Mouse (Mus musculus) C2C12 (cell line): ENCODE data around the gene Krt19. TPM values are rescaled to one million over a fixed set of nuclear protein-coding genes. Genes with fewer than 3 reads are reported as not detected.

ENCODE experiments used
- H3K27me3 ChIP-seq: one replicate; pipeline ENCODE4 v1.6.1; 2011; ENCODE audit not compliant: control insufficient read depth, insufficient read depth, insufficient read length
- H3K36me3 ChIP-seq: one replicate; pipeline ENCODE4 v1.6.1; 2011; ENCODE audit not compliant: control insufficient read depth, insufficient read depth
- H3K4me3 ChIP-seq: one replicate; pipeline ENCODE4 v1.5.1; 2011; ENCODE audit warnings: mild to moderate bottlenecking, control low read depth; ENCODE audit not compliant: poor library complexity, insufficient read depth, severe bottlenecking
- H3K79me2 ChIP-seq: one replicate; pipeline ENCODE4 v1.6.1; 2011; ENCODE audit not compliant: control insufficient read depth, insufficient read depth
- H3K79me3 ChIP-seq: one replicate; pipeline ENCODE4 v1.6.1; 2011; ENCODE audit warnings: low read depth, control low read depth
- H3ac ChIP-seq: one replicate; pipeline ENCODE3; 2011; ENCODE audit warnings: low read depth; ENCODE audit not compliant: control insufficient read depth, insufficient read length
- CEBPB ChIP-seq: IDR thresholded peaks from one replicate; pipeline ENCODE4 v1.6.1; 2011; ENCODE audit warnings: low read depth, mild to moderate bottlenecking, control low read depth, moderate library complexity
- CTCF ChIP-seq: IDR thresholded peaks from one replicate; pipeline ENCODE4 v1.5.1; 2011; ENCODE audit not compliant: control insufficient read depth, insufficient read depth, insufficient read length
- FOSL1 ChIP-seq: IDR thresholded peaks from one replicate; pipeline ENCODE4 v1.8.0; 2011; ENCODE audit warnings: mild to moderate bottlenecking, low read length; ENCODE audit not compliant: poor library complexity, insufficient read depth, severe bottlenecking
- MAX ChIP-seq: IDR thresholded peaks from one replicate; pipeline ENCODE4 v1.6.1; 2011; ENCODE audit warnings: mild to moderate bottlenecking, control low read depth
- MYOD1 ChIP-seq: IDR thresholded peaks from one replicate; pipeline ENCODE4 v1.6.1; 2011; ENCODE audit warnings: low read depth; ENCODE audit not compliant: control insufficient read depth, insufficient read length
- MYOG ChIP-seq: IDR thresholded peaks from one replicate; pipeline ENCODE4 v1.6.1; 2011; ENCODE audit not compliant: control insufficient read depth, insufficient read length; ENCODE audit errors: extremely low read depth
- USF1 ChIP-seq: IDR thresholded peaks from one replicate; pipeline ENCODE4 v1.6.1; 2011; ENCODE audit warnings: low read depth, mild to moderate bottlenecking, control low read depth, moderate library complexity
- polyA plus RNA-seq: library from polyadenylated mRNA; unstranded; fragments of >200 nt; fragmentation: generic; extraction: Trizol; gene quantifications from one replicate; pipeline ENCODE4 v1.2.1, GENCODE M21; 2012; ENCODE audit warnings: missing spikeins

Krt19 gene
- polyA plus RNA-seq, 1 experiment: 3.5 TPM

DNA sequence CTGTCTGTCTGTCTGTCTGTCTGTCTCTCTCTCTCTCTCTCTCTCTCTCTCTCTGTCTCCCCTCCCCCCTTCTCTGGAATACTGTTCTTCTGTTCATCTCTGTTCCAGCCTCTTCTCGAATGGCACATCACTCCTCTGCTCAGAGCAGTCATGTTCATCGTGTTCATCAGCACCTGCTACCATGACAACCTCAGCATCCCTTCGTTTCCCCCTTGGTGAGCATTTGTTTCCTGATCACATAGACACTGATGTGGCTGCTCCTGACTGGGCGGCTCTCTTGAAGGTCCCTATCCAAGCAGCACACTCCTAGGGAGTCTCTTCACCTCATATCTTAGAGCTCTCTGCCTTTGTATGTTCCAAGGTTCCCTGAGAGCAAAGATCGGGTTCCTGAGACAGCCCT is 29.8 kb upstream of the Krt19 start:
- Histone ChIP-seq H3K79me3 (no peaks in the 10 kb centered on the region), H3K79me2 (no peaks in the 10 kb centered on the region), H3K27me3 (peaks cover 21% of the 10 kb centered on the region), H3ac (no peak overlapping the region), H3K36me3 (no peaks in the 10 kb centered on the region), H3K4me3 (no peak overlapping the region)
- TF ChIP-seq FOSL1 (no peak), MYOD1 (no peak), USF1 (no peak), MYOG (no peak), CTCF (no peak), MAX (no peak), CEBPB (no peak)

DNA sequence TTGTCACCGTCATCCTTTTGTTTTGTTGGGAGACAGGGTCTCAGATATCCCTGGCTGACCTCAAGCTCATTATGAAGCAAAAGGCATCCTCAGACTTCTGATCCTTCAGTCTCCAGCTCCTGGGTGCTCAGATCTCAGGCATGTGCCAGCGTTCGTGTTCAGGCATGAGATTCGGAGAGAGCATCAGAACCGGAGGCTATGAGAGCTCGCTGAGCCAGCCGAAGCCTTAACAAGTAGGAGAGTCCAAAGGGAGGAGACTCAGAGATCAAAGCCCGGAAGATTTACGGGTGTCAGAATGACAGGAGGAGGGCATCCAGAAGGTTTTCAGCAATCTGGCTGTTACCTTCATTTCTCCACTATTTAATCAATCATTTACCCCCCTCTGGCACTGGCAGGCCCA is 28.3 kb upstream of the Krt19 start:
- H3ac ChIP-seq: no peak overlapping the region
- H3K79me2 ChIP-seq: no peaks in the 10 kb centered on the region
- H3K27me3 ChIP-seq: peaks cover 21% of the 10 kb centered on the region
- H3K36me3 ChIP-seq: no peaks in the 10 kb centered on the region
- TF ChIP-seq MAX: no peak
- TF ChIP-seq MYOG: no peak
- no peak for TF ChIP-seq CTCF
- TF ChIP-seq FOSL1: no peak
- no peak for TF ChIP-seq CEBPB
- no peak for TF ChIP-seq USF1
- no peak for TF ChIP-seq MYOD1
- H3K4me3 ChIP-seq: no peak overlapping the region
- H3K79me3 ChIP-seq: no peaks in the 10 kb centered on the region

DNA sequence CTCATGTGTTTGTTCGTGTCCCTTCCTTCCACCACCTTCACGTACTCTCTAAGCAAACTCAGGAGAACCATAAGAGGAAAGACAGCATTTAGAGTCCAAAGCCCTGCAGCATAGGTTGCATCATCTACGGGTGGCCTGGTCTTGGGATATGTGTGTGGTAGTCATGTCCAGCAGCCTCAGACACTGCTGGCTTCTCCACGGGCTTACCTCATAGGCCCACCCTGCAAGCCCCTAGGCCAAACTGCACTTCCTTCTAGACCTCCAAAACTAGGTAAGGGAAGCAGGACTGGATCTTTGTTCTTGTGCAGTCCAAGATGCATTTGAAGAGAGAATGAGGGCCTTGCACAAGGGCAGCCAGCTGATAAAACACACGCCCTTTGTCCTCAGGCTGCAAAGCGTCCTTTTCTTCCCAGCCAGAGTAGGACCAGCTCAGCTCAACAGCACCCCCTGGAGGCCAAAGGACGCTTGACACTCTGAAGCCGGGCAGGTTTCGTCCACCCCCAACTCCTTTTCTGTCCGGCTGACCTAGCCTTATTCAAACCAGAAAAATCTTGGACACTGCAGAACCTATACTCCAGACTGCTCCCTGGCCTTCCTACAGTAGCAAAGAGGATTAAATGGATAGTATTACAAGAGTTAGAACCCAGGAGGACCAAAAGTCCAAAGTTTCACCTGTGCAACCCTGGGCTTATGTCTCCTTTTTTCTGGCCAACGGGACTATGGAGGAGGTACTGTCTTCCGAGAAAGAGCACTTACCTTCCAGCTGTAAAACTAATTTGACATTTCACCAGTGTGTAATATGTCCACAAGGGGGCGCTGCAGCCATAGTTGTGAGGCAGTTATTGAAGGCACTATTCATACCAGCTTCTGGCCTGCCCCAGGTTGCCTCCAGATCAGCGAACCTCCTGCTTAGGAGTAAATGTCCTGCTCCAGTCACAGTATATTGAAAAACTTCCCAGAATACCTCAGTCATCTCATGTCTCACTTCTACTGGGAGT is 20.6 kb upstream of the Krt19 start:
- TF ChIP-seq CTCF: peak; percentile 88
- no peak for TF ChIP-seq CEBPB
- no peak for TF ChIP-seq MAX
- no peak for TF ChIP-seq USF1
- Histone ChIP-seq H3K4me3 (no peak overlapping the region), H3K36me3 (no peaks in the 10 kb centered on the region), H3ac (no peak overlapping the region), H3K79me3 (no peaks in the 10 kb centered on the region), H3K27me3 (no peaks in the 10 kb centered on the region), H3K79me2 (no peaks in the 10 kb centered on the region)

GRCm38 (mm10) chr11:100168071-100168470 is 19.6 kb upstream of the Krt19 start:
- no peak for TF ChIP-seq CEBPB
- TF ChIP-seq MYOD1: no peak
- TF ChIP-seq CTCF: no peak
- TF ChIP-seq MYOG: no peak
- no peak for TF ChIP-seq MAX
- no peak for TF ChIP-seq FOSL1
- no peak for TF ChIP-seq USF1
- H3K79me2 ChIP-seq: no peaks in the 10 kb centered on the region
- H3K79me3 ChIP-seq: no peaks in the 10 kb centered on the region
- H3K4me3 ChIP-seq: no peak overlapping the region
- no peak overlapping the region for H3ac ChIP-seq
- no peaks in the 10 kb centered on the region for H3K27me3 ChIP-seq
- H3K36me3 ChIP-seq: no peaks in the 10 kb centered on the region

DNA sequence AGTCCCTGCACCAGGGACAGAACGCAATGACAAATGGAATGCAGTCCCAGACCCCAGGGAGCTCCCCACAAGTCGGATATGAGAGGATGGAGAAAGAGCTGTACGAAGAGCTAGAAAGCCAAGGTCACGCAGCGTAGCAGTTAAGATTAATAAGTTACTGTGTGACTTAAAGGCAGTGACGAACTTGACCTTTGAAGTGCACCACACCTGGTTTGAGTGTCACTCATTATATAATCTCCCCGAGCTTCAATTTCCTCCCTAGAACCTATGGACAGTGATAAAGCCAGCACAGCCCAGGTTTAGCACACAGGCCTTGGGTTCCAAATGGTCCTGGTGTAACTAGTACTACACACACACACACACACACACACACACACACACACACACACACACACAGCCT is 15.9 kb upstream of the Krt19 start:
- Histone ChIP-seq H3K79me2 (no peaks in the 10 kb centered on the region), H3K4me3 (no peak overlapping the region), H3K79me3 (no peaks in the 10 kb centered on the region), H3ac (no peak overlapping the region), H3K36me3 (no peaks in the 10 kb centered on the region), H3K27me3 (no peaks in the 10 kb centered on the region)
- TF ChIP-seq CTCF: no peak

DNA sequence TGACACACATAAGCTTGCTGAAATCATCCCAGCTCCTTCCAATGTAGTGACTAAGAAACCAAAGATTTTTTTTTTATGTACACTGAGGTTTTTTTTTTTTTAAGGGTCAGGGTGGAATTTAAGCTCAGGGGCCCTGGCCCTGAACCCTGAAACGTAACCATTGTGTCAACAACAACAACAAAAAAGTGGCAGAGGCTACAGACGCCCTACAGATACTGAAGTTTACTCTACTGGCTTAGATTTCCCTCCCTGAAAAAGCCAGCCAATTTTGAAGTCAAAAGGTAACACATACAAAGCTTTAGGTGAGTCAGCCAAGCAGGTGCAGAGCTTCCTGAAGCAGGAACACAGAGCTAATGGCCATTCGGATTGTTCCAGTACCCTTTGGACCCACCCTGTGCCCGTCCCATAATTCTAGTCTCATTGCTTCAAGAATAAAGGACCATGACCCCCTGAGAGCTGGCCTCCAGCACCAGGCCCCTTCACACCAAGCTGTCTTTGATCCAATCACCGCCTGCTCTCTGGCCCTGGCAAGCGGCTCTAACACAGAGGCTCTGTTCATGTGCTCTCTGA is 9.5 kb upstream of the Krt19 start:
- TF ChIP-seq FOSL1: no peak
- TF ChIP-seq CTCF: no peak
- no peak for TF ChIP-seq MAX
- no peak for TF ChIP-seq CEBPB
- no peak for TF ChIP-seq USF1
- no peak for TF ChIP-seq MYOD1
- no peak for TF ChIP-seq MYOG

More for the DNA sequence above, 9.5 kb upstream of the Krt19 start:
- Histone ChIP-seq H3K79me3 (no peaks in the 10 kb centered on the region), H3ac (no peak overlapping the region), H3K36me3 (no peaks in the 10 kb centered on the region), H3K27me3 (no peaks in the 10 kb centered on the region), H3K79me2 (no peaks in the 10 kb centered on the region), H3K4me3 (no peak overlapping the region)
